Mouse (Mus musculus): Measurements from ENCODE around the gene Tymp. TPM values are rescaled to one million over a fixed set of nuclear protein-coding genes. Genes with fewer than 3 reads are reported as not detected.

Gene Tymp
- polyA plus RNA-seq, 1 experiment from 2014 or later = 1.6 TPM

GRCm38 (mm10) chr15:89350447-89350846 lies 26.4 kb downstream of the Tymp start:
- Histone ChIP-seq H3K4me3 (ENCODE audit: low read length) (no peak overlapping the region), H3K4me1 (replicated peaks; ENCODE audit: control insufficient read depth, insufficient read depth, low read length) (peaks cover 6% of the 10 kb centered on the region), H3K36me3 (ENCODE audit: control insufficient read depth, insufficient read depth, low read length) (peaks cover 31% of the 10 kb centered on the region), H3K9me3 (ENCODE audit: control insufficient read depth, low read length) (no peaks in the 10 kb centered on the region), H3K4me2 (ENCODE audit: low read depth, low read length) (no peak overlapping the region), H3K27ac (ENCODE audit: low read length) (no peak overlapping the region), H3K9ac (ENCODE audit: low read length) (no peak overlapping the region), H3K27me3 (ENCODE audit: control insufficient read depth, insufficient read depth, low read depth, low read length) (no peaks in the 10 kb centered on the region)
- no peak for ATAC-seq (ENCODE audit: low read depth)
- 70% methylated on average over 5 of the region's 5 CpGs for WGBS

DNA sequence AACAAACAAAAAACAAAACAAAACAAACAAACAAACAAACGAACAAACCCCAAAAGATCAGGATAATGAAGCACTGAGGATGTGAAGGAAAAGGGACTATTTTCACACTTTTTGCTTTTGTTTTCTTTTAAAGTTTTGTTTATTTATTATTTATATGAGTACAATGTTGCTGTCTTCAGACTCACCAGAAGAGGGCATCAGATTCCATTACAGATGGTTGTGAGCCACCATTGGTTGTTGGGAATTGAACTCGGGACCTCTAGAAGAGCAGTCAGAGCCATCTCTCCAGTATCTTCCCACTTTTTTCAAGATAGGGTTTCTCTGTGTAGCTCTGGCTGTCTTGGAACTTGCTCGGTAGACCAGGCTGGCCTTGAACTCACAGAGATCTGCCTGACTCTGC lies 33.5 kb downstream of the Tymp start:
- Histone ChIP-seq H3K4me1 (replicated peaks; ENCODE audit: control insufficient read depth, insufficient read depth, low read length) (no peaks in the 10 kb centered on the region), H3K27me3 (ENCODE audit: control insufficient read depth, insufficient read depth, low read depth, low read length) (no peaks in the 10 kb centered on the region), H3K4me2 (ENCODE audit: low read depth, low read length) (no peak overlapping the region), H3K9ac (ENCODE audit: low read length) (no peak overlapping the region), H3K9me3 (ENCODE audit: control insufficient read depth, low read length) (no peaks in the 10 kb centered on the region), H3K4me3 (ENCODE audit: low read length) (no peak overlapping the region), H3K36me3 (ENCODE audit: control insufficient read depth, insufficient read depth, low read length) (no peaks in the 10 kb centered on the region), H3K27ac (ENCODE audit: low read length) (no peak overlapping the region)
- WGBS = 74% methylated on average over 3 of the region's 3 CpGs
- no peak for ATAC-seq (ENCODE audit: low read depth)

- no peak for ATAC-seq (ENCODE audit: low read depth)
- WGBS = 45% methylated on average over 1 of the region's 1 CpGs
Measured at GRCm38 (mm10) chr15:89341678-89342077, 35.2 kb downstream of the Tymp start.

DNA sequence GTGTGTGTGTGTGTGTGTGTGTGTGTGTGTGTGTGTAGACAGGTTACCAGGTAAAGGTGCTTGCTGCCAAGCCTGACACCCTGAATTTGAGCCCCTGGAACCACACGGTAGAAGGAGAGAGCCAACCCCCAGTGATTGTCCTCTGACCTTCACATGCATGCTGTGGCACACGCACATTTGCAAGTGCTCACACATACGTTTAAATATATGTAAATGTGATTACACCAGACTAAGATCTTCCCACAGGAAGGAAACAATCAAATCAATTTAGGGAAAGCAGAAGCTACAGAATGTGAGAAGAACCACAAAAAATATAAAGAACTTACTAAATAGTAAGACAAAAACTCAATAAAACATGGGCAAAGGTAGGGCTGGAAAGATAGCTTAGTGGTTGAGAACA lies 36.7 kb downstream of the Tymp start:
- no peak for ATAC-seq (ENCODE audit: low read depth)
- WGBS = 72% methylated on average over 3 of the region's 3 CpGs

More at GRCm38 (mm10) chr15:89341678-89342077, 35.2 kb downstream of the Tymp start:
- Histone ChIP-seq H3K4me3 (ENCODE audit: low read length) (no peak overlapping the region), H3K9ac (ENCODE audit: low read length) (no peak overlapping the region), H3K27ac (ENCODE audit: low read length) (no peak overlapping the region), H3K4me1 (replicated peaks; ENCODE audit: control insufficient read depth, insufficient read depth, low read length) (no peaks in the 10 kb centered on the region), H3K4me2 (ENCODE audit: low read depth, low read length) (no peak overlapping the region), H3K27me3 (ENCODE audit: control insufficient read depth, insufficient read depth, low read depth, low read length) (no peaks in the 10 kb centered on the region), H3K36me3 (ENCODE audit: control insufficient read depth, insufficient read depth, low read length) (no peaks in the 10 kb centered on the region), H3K9me3 (ENCODE audit: control insufficient read depth, low read length) (no peaks in the 10 kb centered on the region)

DNA sequence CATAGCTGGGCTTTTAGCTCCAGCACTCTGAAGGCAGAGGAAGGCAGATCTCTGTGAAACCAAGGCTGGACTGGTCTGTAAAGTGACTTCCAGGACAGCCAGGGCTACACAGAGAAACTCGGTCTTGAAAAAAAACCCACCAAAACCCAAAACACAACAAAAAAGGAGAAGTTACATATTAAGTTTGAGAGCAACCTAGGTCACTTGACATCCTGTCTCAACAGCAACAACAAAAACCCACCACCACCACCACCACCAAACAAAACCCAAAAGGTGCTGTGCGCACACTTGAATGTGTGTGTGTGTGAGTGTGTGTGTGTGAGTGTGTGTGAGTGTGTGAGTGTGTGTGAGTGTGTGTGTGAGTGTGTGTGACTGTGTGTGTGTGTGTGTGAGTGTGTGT lies 37.1 kb downstream of the Tymp start:
- H3K9ac ChIP-seq (ENCODE audit: low read length) = no peak overlapping the region
- ATAC-seq (ENCODE audit: low read depth) = no peak
- no peaks in the 10 kb centered on the region for H3K36me3 ChIP-seq (ENCODE audit: control insufficient read depth, insufficient read depth, low read length)
- WGBS = 84% methylated on average over 2 of the region's 2 CpGs
- H3K27me3 ChIP-seq (ENCODE audit: control insufficient read depth, insufficient read depth, low read depth, low read length) = no peaks in the 10 kb centered on the region
- no peaks in the 10 kb centered on the region for H3K9me3 ChIP-seq (ENCODE audit: control insufficient read depth, low read length)
- H3K4me3 ChIP-seq (ENCODE audit: low read length) = no peak overlapping the region
- no peak overlapping the region for H3K27ac ChIP-seq (ENCODE audit: low read length)
- no peaks in the 10 kb centered on the region for H3K4me1 ChIP-seq (replicated peaks; ENCODE audit: control insufficient read depth, insufficient read depth, low read length)
- no peak overlapping the region for H3K4me2 ChIP-seq (ENCODE audit: low read depth, low read length)

More for the DNA sequence above, 36.7 kb downstream of the Tymp start:
- Histone ChIP-seq H3K4me2 (ENCODE audit: low read depth, low read length) (no peak overlapping the region), H3K27me3 (ENCODE audit: control insufficient read depth, insufficient read depth, low read depth, low read length) (no peaks in the 10 kb centered on the region), H3K36me3 (ENCODE audit: control insufficient read depth, insufficient read depth, low read length) (no peaks in the 10 kb centered on the region), H3K9me3 (ENCODE audit: control insufficient read depth, low read length) (no peaks in the 10 kb centered on the region), H3K9ac (ENCODE audit: low read length) (no peak overlapping the region), H3K27ac (ENCODE audit: low read length) (no peak overlapping the region), H3K4me1 (replicated peaks; ENCODE audit: control insufficient read depth, insufficient read depth, low read length) (no peaks in the 10 kb centered on the region), H3K4me3 (ENCODE audit: low read length) (no peak overlapping the region)

GRCm38 (mm10) chr15:89336422-89336821 lies 40.4 kb downstream of the Tymp start:
- Histone ChIP-seq H3K9me3 (ENCODE audit: control insufficient read depth, low read length) (no peaks in the 10 kb centered on the region), H3K4me2 (ENCODE audit: low read depth, low read length) (no peak overlapping the region), H3K4me1 (replicated peaks; ENCODE audit: control insufficient read depth, insufficient read depth, low read length) (no peaks in the 10 kb centered on the region), H3K9ac (ENCODE audit: low read length) (no peak overlapping the region), H3K4me3 (ENCODE audit: low read length) (no peak overlapping the region), H3K36me3 (ENCODE audit: control insufficient read depth, insufficient read depth, low read length) (no peaks in the 10 kb centered on the region), H3K27ac (ENCODE audit: low read length) (no peak overlapping the region), H3K27me3 (ENCODE audit: control insufficient read depth, insufficient read depth, low read depth, low read length) (no peaks in the 10 kb centered on the region)
- WGBS = 76% methylated on average over 14 of the region's 14 CpGs
- no peak for ATAC-seq (ENCODE audit: low read depth)

GRCm38 (mm10) chr15:89334774-89335537 lies 41.9 kb downstream of the Tymp start:
- Histone ChIP-seq H3K27ac (ENCODE audit: low read length) (no peak overlapping the region), H3K36me3 (ENCODE audit: control insufficient read depth, insufficient read depth, low read length) (no peaks in the 10 kb centered on the region), H3K4me2 (ENCODE audit: low read depth, low read length) (no peak overlapping the region), H3K27me3 (ENCODE audit: control insufficient read depth, insufficient read depth, low read depth, low read length) (no peaks in the 10 kb centered on the region), H3K4me3 (ENCODE audit: low read length) (no peak overlapping the region), H3K9me3 (ENCODE audit: control insufficient read depth, low read length) (no peaks in the 10 kb centered on the region), H3K9ac (ENCODE audit: low read length) (no peak overlapping the region), H3K4me1 (replicated peaks; ENCODE audit: control insufficient read depth, insufficient read depth, low read length) (no peaks in the 10 kb centered on the region)
- WGBS = 77% methylated on average over 17 of the region's 17 CpGs
- no peak for ATAC-seq (ENCODE audit: low read depth)

- no peak within 1 kb of the TSS for H3K9ac ChIP-seq (ENCODE audit: low read length)
- H3K27ac ChIP-seq (ENCODE audit: low read length) = no peak within 1 kb of the TSS
- no peaks in the 10 kb centered on the region for H3K4me1 ChIP-seq (replicated peaks; ENCODE audit: control insufficient read depth, insufficient read depth, low read length)
- H3K9me3 ChIP-seq (ENCODE audit: control insufficient read depth, low read length) = no peaks in the 10 kb centered on the region
- no peak within 1 kb of the TSS for H3K4me3 ChIP-seq (ENCODE audit: low read length)
- no peaks in the 10 kb centered on the region for H3K36me3 ChIP-seq (ENCODE audit: control insufficient read depth, insufficient read depth, low read length)
- no peaks in the 10 kb centered on the region for H3K27me3 ChIP-seq (ENCODE audit: control insufficient read depth, insufficient read depth, low read depth, low read length)
- no peak within 1 kb of the TSS for H3K4me2 ChIP-seq (ENCODE audit: low read depth, low read length)
- no peak for ATAC-seq (ENCODE audit: low read depth)
- WGBS = 86% methylated on average over 7 of the region's 7 CpGs
Measured at GRCm38 (mm10) chr15:89334271-89334670, 42.6 kb downstream of the Tymp start, which contains the start of gene Miox. TSS of gene Miox (plus strand) at chr15:89334398.

DNA sequence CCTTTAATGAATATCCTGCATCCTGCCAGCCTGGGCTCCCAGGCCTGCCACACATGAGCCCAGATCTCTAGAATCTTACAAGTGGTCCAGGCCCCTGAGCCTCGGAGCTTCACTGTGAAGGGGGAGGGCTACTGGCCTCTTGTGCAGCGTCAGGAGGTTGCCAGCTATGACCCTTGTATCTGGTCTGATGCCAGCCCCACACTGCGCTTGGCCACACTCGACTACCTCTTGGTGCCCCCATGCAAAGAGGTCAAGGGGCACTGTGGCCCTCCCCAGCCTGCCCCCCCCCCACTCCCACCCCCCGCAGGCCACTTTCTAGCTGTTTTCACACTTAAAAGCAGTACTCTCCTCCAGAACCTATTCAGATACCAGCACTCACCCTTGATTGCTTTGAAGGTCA lies 50.4 kb downstream of the Tymp start:
- H3K36me3 ChIP-seq (ENCODE audit: control insufficient read depth, insufficient read depth, low read length) = no peaks in the 10 kb centered on the region
- WGBS = 46% methylated on average over 5 of the region's 5 CpGs
- no peaks in the 10 kb centered on the region for H3K9me3 ChIP-seq (ENCODE audit: control insufficient read depth, low read length)
- no peak overlapping the region for H3K9ac ChIP-seq (ENCODE audit: low read length)
- ATAC-seq (ENCODE audit: low read depth) = no peak
- H3K27me3 ChIP-seq (ENCODE audit: control insufficient read depth, insufficient read depth, low read depth, low read length) = peaks cover 4% of the 10 kb centered on the region
- H3K4me2 ChIP-seq (ENCODE audit: low read depth, low read length) = no peak overlapping the region
- H3K27ac ChIP-seq (ENCODE audit: low read length) = no peak overlapping the region
- no peak overlapping the region for H3K4me3 ChIP-seq (ENCODE audit: low read length)
- H3K4me1 ChIP-seq (replicated peaks; ENCODE audit: control insufficient read depth, insufficient read depth, low read length) = no peaks in the 10 kb centered on the region; the same call in 1 of the 2 replicates
